Mouse (Mus musculus) heart, embryonic 16.5 days (tissue): Measurements from ENCODE around the gene Pianp. TPM values are rescaled to one million over a fixed set of nuclear protein-coding genes. Genes with fewer than 3 reads are reported as not detected.

ENCODE experiments used
- ATAC-seq: fragments of 200-750 bp; cut with Nextera tagmentation; replicated peaks from 2 replicates; pipeline ENCODE4 v1.8.0; 2017; ENCODE audit warnings: moderate number of reproducible peaks; ENCODE audit not compliant: insufficient read depth, low FRiP score; ENCODE audit errors: extremely low read depth
- H3K27ac ChIP-seq: fragments of 300-500 bp; sonication (generic); 2 replicates; pipeline ENCODE4 v1.5.1; 2014; ENCODE audit warnings: mild to moderate bottlenecking, low read length, control low read depth, moderate library complexity
- H3K27me3 ChIP-seq: fragments of 300-500 bp; sonication (generic); 2 replicates; pipeline ENCODE4 v1.6.1; 2014; ENCODE audit warnings: low read length, mixed read lengths; ENCODE audit not compliant: control insufficient read depth, insufficient read depth
- H3K36me3 ChIP-seq: fragments of 300-500 bp; sonication (generic); 2 replicates; pipeline ENCODE4 v1.6.1; 2014; ENCODE audit not compliant: control insufficient read depth, insufficient read depth
- H3K4me1 ChIP-seq: fragments of 300-500 bp; sonication (generic); 2 replicates; pipeline ENCODE4 v1.6.1; 2014; ENCODE audit warnings: low read length, mixed read lengths; ENCODE audit not compliant: control insufficient read depth, insufficient read depth
- H3K4me2 ChIP-seq: fragments of 300-500 bp; sonication (generic); 2 replicates; pipeline ENCODE4 v1.6.1; 2014; ENCODE audit warnings: low read depth, mild to moderate bottlenecking, control low read depth, low read length
- H3K4me3 ChIP-seq: fragments of 300-500 bp; sonication (generic); 2 replicates; pipeline ENCODE4 v1.5.1; 2014; ENCODE audit warnings: mild to moderate bottlenecking, control low read depth, low read length
- H3K9ac ChIP-seq: fragments of 300-500 bp; sonication (generic); 2 replicates; pipeline ENCODE4 v1.6.1; 2014; ENCODE audit warnings: low read length, control low read depth
- H3K9me3 ChIP-seq: fragments of 300-500 bp; sonication (generic); replicated peaks from 2 replicates; pipeline ENCODE4 v1.6.1; 2016; ENCODE audit warnings: low read length; ENCODE audit not compliant: control insufficient read depth
- WGBS: fragments of 180-500 bp; shearing (Covaris S2); extraction: QIAGEN DNeasy Blood & Tissue Kit; methylation state at CpG from one replicate; pipeline ENCODE4 v1.1.7; 2014; 5-methylcytosine and 5-hydroxymethylcytosine counted together
- polyA plus RNA-seq: library from polyadenylated mRNA; unstranded; fragments of >200 nt; fragmentation: Nextera tagmentation; extraction: Ambion mirVana; gene quantifications from 2 replicates; pipeline ENCODE4 v1.2.1, GENCODE M21; 2015

Pianp gene
- polyA plus RNA-seq, 1 experiment from 2014 or later = 0.54 TPM

GRCm38 (mm10) chr6:124999091-124999490 lies 2.6 kb downstream of the Pianp start:
- H3K4me3 ChIP-seq = no peak overlapping the region
- H3K9me3 ChIP-seq = no peaks in the 10 kb centered on the region
- H3K27me3 ChIP-seq = peaks cover 65% of the 10 kb centered on the region
- WGBS = 34% methylated on average over 14 of the region's 14 CpGs
- H3K4me1 ChIP-seq = peaks cover 21% of the 10 kb centered on the region
- ATAC-seq = no peak
- no peak overlapping the region for H3K9ac ChIP-seq
- H3K27ac ChIP-seq = no peak overlapping the region
- H3K36me3 ChIP-seq = no peaks in the 10 kb centered on the region
- H3K4me2 ChIP-seq = no peak overlapping the region

- WGBS = 26% methylated on average over 10 of the region's 10 CpGs
- Histone ChIP-seq H3K4me3 (no peak overlapping the region), H3K4me1 (peaks cover 24% of the 10 kb centered on the region)
These were observed 3.1 kb downstream of the Pianp start for GRCm38 (mm10) chr6:124999546-124999945.

GRCm38 (mm10) chr6:125003706-125004105 lies 7.2 kb downstream of the Pianp start:
- no peaks in the 10 kb centered on the region for H3K9me3 ChIP-seq
- H3K4me1 ChIP-seq = peaks cover 17% of the 10 kb centered on the region
- H3K36me3 ChIP-seq = no peaks in the 10 kb centered on the region
- H3K9ac ChIP-seq = peak overlapping the region; percentile 31
- H3K4me2 ChIP-seq = peak overlapping the region; percentile 53
- H3K27ac ChIP-seq = no peak overlapping the region
- peaks cover 22% of the 10 kb centered on the region for H3K27me3 ChIP-seq
- H3K4me3 ChIP-seq = peak overlapping the region; percentile 10; the same call in 1 of the 2 replicates
- no peak for ATAC-seq
- 22% methylated on average over 3 of the region's 3 CpGs for WGBS

More at GRCm38 (mm10) chr6:124999546-124999945, 3.1 kb downstream of the Pianp start:
- Histone ChIP-seq H3K36me3 (no peaks in the 10 kb centered on the region), H3K27ac (no peak overlapping the region), H3K27me3 (peaks cover 60% of the 10 kb centered on the region), H3K9me3 (no peaks in the 10 kb centered on the region), H3K9ac (no peak overlapping the region), H3K4me2 (no peak overlapping the region)
- no peak for ATAC-seq

GRCm38 (mm10) chr6:125005086-125005485 lies 8.6 kb downstream of the Pianp start:
- H3K9me3 ChIP-seq = no peaks in the 10 kb centered on the region
- H3K36me3 ChIP-seq = no peaks in the 10 kb centered on the region
- 34% methylated on average over 3 of the region's 3 CpGs for WGBS
- no peak overlapping the region for H3K9ac ChIP-seq
- no peak overlapping the region for H3K27ac ChIP-seq
- H3K4me2 ChIP-seq = no peak overlapping the region; the same call in 1 of the 2 replicates
- H3K27me3 ChIP-seq = peaks cover 9% of the 10 kb centered on the region
- no peak for ATAC-seq
- no peak overlapping the region for H3K4me3 ChIP-seq
- H3K4me1 ChIP-seq = peaks cover 20% of the 10 kb centered on the region

GRCm38 (mm10) chr6:125008060-125008459 lies 11.6 kb downstream of the Pianp start:
- peaks cover 26% of the 10 kb centered on the region for H3K4me1 ChIP-seq
- no peak overlapping the region; the same call in 1 of the 2 replicates for H3K27ac ChIP-seq
- no peak for ATAC-seq
- peaks cover 10% of the 10 kb centered on the region for H3K36me3 ChIP-seq
- no peaks in the 10 kb centered on the region for H3K27me3 ChIP-seq
- 39% methylated on average over 13 of the region's 13 CpGs for WGBS
- H3K4me2 ChIP-seq = peak overlapping the region; percentile 82
- H3K9me3 ChIP-seq = no peaks in the 10 kb centered on the region
- peak overlapping the region; percentile 74 for H3K9ac ChIP-seq
- peak overlapping the region; percentile 79 for H3K4me3 ChIP-seq

- peak overlapping the region; percentile 83 for H3K4me2 ChIP-seq
- under 1% methylated on average over 32 of the region's 34 CpGs for WGBS
- peaks cover 12% of the 10 kb centered on the region for H3K36me3 ChIP-seq
- no peaks in the 10 kb centered on the region for H3K27me3 ChIP-seq
- H3K4me1 ChIP-seq = peaks cover 21% of the 10 kb centered on the region
- peak overlapping the region; percentile 79 for H3K4me3 ChIP-seq
- no peaks in the 10 kb centered on the region for H3K9me3 ChIP-seq
- peak; percentile 97 for ATAC-seq
- H3K27ac ChIP-seq = peak overlapping the region; percentile 99
- peak overlapping the region; percentile 94 for H3K9ac ChIP-seq
These were observed 12.2 kb downstream of the Pianp start for GRCm38 (mm10) chr6:125008586-125009128.

- Histone ChIP-seq H3K4me2 (peak within 1 kb of the TSS; percentile 83), H3K9ac (peak within 1 kb of the TSS; percentile 94), H3K27ac (peak within 1 kb of the TSS; percentile 99), H3K36me3 (peaks cover 14% of the 10 kb centered on the region), H3K4me1 (peaks cover 19% of the 10 kb centered on the region), H3K9me3 (no peaks in the 10 kb centered on the region), H3K4me3 (peak within 1 kb of the TSS; percentile 79), H3K27me3 (no peaks in the 10 kb centered on the region)
- no peak for ATAC-seq
- 0% methylated on average over 3 of the region's 3 CpGs for WGBS
These were observed 12.5 kb downstream of the Pianp start, which contains the start of gene Zfp384 for GRCm38 (mm10) chr6:125009129-125009180. Gene Zfp384 (plus strand): TSS chr6:125009145.

- peak overlapping the region; percentile 83 for H3K4me2 ChIP-seq
- WGBS = under 1% methylated on average over 62 of the region's 78 CpGs
- H3K4me1 ChIP-seq = peaks cover 14% of the 10 kb centered on the region
- no peaks in the 10 kb centered on the region for H3K9me3 ChIP-seq
- H3K27me3 ChIP-seq = no peaks in the 10 kb centered on the region
- H3K27ac ChIP-seq = peak overlapping the region; percentile 99
- peak overlapping the region; percentile 94 for H3K9ac ChIP-seq
- ATAC-seq = peak; percentile 82
- H3K4me3 ChIP-seq = peak overlapping the region; percentile 79
- H3K36me3 ChIP-seq = peaks cover 14% of the 10 kb centered on the region
These were observed 12.9 kb downstream of the Pianp start for GRCm38 (mm10) chr6:125009181-125010073.

GRCm38 (mm10) chr6:125017682-125018081 lies 21.2 kb downstream of the Pianp start:
- Histone ChIP-seq H3K4me1 (no peaks in the 10 kb centered on the region), H3K4me3 (no peak overlapping the region), H3K36me3 (peaks cover 21% of the 10 kb centered on the region), H3K4me2 (no peak overlapping the region), H3K9me3 (no peaks in the 10 kb centered on the region), H3K27me3 (no peaks in the 10 kb centered on the region), H3K9ac (no peak overlapping the region), H3K27ac (no peak overlapping the region)
- 95% methylated on average over 3 of the region's 3 CpGs for WGBS
- ATAC-seq = no peak
